Mouse (Mus musculus): ENCODE results near the gene Chkb. TPM values are rescaled to one million over a fixed set of nuclear protein-coding genes. Genes with fewer than 3 reads are reported as not detected.

Chkb gene
- 101 and 102 TPM in 2 replicates for polyA plus RNA-seq (2012; rRNA removed)

DNA sequence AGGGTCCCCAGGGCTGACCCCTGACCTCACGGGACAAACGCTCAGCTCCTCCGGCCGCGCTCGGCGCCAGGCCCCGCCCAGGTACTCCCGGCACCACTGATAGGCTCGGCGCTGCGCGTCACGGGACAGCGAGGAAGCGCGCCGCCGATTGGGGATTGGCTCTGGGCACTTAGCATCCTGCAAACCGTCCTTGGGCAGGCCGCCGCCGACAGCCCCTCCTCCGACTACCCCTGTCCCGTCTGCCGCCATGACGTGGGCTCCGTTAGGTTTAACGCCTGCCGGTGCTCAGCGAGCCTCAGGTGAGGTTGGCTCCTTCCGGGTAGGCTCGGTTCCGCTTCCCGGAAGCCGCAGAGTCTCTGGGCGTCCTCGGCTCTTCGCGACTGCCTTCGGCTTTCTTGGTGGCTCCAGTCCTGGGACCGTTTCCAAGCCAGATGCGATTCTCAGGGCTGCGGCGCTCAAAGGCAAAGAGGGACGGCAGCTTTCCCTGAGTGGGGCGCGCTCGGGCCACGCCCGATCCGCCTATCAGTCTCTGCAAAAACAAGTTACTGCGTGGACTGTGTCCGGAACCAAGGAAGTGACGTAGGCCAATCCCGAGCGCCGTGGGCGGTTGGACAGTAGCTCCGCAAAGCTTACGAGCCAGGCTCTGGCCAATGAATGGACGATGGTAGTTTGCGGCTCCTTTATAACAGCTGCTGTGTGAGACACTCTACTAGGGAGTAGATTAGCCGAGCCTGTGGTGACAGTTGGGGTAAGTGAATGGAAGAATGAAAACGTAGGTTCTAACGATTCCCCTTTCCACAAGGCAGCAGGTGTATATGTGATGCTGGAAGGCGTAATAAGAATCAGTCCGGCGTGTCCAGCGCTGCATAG lies at the start of gene Chkb, which contains the start of the genes C730034F03Rik and Gm44502:
TSS of gene Chkb (minus strand) at position 557 of the 870 bp plus-strand sequence.
TSS of gene C730034F03Rik (plus strand) at position 238 of the 870 bp plus-strand sequence.
TSS of gene Gm44502 (minus strand) at position 345 of the 870 bp plus-strand sequence.
- Histone ChIP-seq H3K27me3 (ENCODE audit: control insufficient read depth, insufficient read depth, low read length) (no peaks in the 10 kb centered on the region), H3K4me3 (replicated peaks; ENCODE audit: insufficient read depth, low read depth, low read length) (peak within 1 kb of the TSS; percentile 76), H3K27ac (ENCODE audit: insufficient read depth, low read length) (peak within 1 kb of the TSS; percentile 77), H3K4me1 (ENCODE audit: control insufficient read depth, insufficient read depth, low read length) (peaks cover 6% of the 10 kb centered on the region; the same call in 1 of the 2 replicates)
- WGBS: under 1% methylated on average over 70 of the region's 70 CpGs
- DNase-seq: peak; percentile 94 to 97
- peak; percentile 83 for TF ChIP-seq POLR2A (IDR thresholded peaks at IDR 0.05; ENCODE audit: borderline replicate concordance, insufficient read depth, low read length)
- no peak for TF ChIP-seq CTCF (IDR thresholded peaks at IDR 0.05; ENCODE audit: borderline replicate concordance, insufficient read depth, low read depth, low read length)

DNA sequence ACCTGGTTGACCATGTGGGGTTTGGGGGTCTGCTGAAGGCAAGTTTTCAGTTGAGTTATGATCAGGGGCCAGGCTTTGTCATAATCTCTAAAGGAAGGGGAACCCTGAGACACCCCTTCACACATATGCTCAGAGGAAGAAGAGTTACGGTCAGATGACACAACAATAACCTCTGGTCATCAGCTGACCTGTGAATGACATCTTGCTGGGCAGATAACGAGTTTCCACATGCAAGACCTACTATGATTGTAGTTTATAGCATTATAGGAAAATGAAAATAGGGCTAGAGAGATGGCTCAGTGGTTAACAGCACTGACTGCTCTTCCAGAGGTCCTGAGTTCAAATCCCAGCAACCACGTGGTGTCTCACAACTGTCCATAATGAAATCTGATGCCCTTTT lies 48.9 kb upstream of the Chkb start:
- Histone ChIP-seq H3K27ac (ENCODE audit: insufficient read depth, low read length) (no peak overlapping the region), H3K4me1 (ENCODE audit: control insufficient read depth, insufficient read depth, low read length) (peaks cover 22% of the 10 kb centered on the region), H3K27me3 (ENCODE audit: control insufficient read depth, insufficient read depth, low read length) (no peaks in the 10 kb centered on the region), H3K4me3 (replicated peaks; ENCODE audit: insufficient read depth, low read depth, low read length) (no peak overlapping the region)
- no peak for DNase-seq
- TF ChIP-seq CTCF (IDR thresholded peaks at IDR 0.05; ENCODE audit: borderline replicate concordance, insufficient read depth, low read depth, low read length) (no peak), POLR2A (IDR thresholded peaks at IDR 0.05; ENCODE audit: borderline replicate concordance, insufficient read depth, low read length) (no peak)
- WGBS: 91% methylated on average over 3 of the region's 3 CpGs

DNA sequence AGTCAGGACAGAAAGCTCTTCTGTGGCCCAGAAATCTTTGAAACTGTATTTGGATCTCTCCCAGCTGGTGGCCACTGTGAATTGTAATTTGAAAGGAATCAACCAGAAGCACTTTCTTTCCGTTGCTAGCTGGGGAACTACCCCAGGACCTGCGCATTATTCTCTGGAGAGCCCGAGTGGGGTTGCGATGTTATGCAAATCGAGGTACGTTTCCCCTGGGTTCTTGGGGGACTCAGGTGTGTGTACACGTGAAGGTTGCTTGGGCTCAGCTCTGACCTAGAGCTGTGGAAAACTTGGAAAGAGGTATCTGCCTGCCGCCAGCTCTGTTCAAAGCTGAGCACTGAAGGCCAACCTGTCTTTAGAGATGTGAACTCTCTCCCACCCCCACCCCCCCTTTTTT lies 48.1 kb upstream of the Chkb start:
- H3K4me3 ChIP-seq (replicated peaks; ENCODE audit: insufficient read depth, low read depth, low read length): no peak overlapping the region
- H3K4me1 ChIP-seq (ENCODE audit: control insufficient read depth, insufficient read depth, low read length): peaks cover 22% of the 10 kb centered on the region
- H3K27me3 ChIP-seq (ENCODE audit: control insufficient read depth, insufficient read depth, low read length): no peaks in the 10 kb centered on the region
- no peak overlapping the region for H3K27ac ChIP-seq (ENCODE audit: insufficient read depth, low read length)
- peak in 1 of 2 experiments; percentile 18 for DNase-seq
- TF ChIP-seq POLR2A (IDR thresholded peaks at IDR 0.05; ENCODE audit: borderline replicate concordance, insufficient read depth, low read length) (no peak), CTCF (IDR thresholded peaks at IDR 0.05; ENCODE audit: borderline replicate concordance, insufficient read depth, low read depth, low read length) (no peak)
- 68% methylated on average over 8 of the region's 8 CpGs for WGBS

DNA sequence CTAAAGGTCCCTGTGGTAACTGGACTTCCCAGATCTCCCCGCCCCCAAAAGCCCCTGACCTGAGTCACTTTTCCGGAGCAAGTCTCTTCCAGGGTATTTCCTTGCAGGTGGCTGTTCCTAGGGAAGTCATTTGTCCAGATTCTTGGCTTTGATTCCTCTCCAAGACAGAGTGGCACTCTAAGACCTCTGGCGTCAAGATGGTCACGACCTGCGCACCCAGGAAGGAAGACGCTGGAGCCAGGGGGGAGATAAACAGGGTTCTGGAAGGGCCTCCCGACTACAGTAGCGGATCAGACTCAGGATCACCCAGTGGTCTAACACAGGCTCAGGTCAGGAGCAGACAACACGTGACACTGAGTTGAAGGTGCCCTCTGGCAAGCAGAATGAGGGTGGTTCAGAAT lies 47.4 kb upstream of the Chkb start, which contains the start of gene Arsa:
TSS of gene Arsa (minus strand) at position 335 of the 401 bp plus-strand sequence.
- DNase-seq: peak in 1 of 2 experiments; percentile 32
- WGBS: 33% methylated on average over 9 of the region's 9 CpGs
- H3K4me1 ChIP-seq (ENCODE audit: control insufficient read depth, insufficient read depth, low read length): peaks cover 22% of the 10 kb centered on the region
- TF ChIP-seq CTCF (IDR thresholded peaks at IDR 0.05; ENCODE audit: borderline replicate concordance, insufficient read depth, low read depth, low read length): no peak
- peak within 1 kb of the TSS; percentile 92 for H3K4me3 ChIP-seq (replicated peaks; ENCODE audit: insufficient read depth, low read depth, low read length)
- peak within 1 kb of the TSS; percentile 62 for H3K27ac ChIP-seq (ENCODE audit: insufficient read depth, low read length)
- H3K27me3 ChIP-seq (ENCODE audit: control insufficient read depth, insufficient read depth, low read length): no peaks in the 10 kb centered on the region

DNA sequence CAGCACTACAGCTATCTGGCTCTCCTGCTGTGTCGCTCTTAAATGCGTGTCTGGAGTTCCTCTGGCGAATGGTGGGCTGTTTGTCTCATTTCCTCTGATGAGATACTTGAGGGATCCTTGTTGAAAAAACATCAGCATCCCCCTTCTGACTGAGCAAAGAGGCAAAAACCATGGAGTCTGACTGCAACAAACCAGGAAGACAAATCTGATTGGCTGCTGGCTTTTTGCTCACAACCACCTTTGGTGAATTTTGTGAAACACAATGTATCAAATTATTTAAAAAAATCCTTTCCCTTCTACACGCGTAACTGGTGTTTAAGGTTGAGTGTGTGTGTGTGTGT lies 46.7 kb upstream of the Chkb start:
- 7% methylated on average over 5 of the region's 5 CpGs for WGBS
- H3K27ac ChIP-seq (ENCODE audit: insufficient read depth, low read length): peak overlapping the region; percentile 62
- DNase-seq: no peak
- TF ChIP-seq CTCF (IDR thresholded peaks at IDR 0.05; ENCODE audit: borderline replicate concordance, insufficient read depth, low read depth, low read length) (no peak), POLR2A (IDR thresholded peaks at IDR 0.05; ENCODE audit: borderline replicate concordance, insufficient read depth, low read length) (no peak)
- no peaks in the 10 kb centered on the region for H3K27me3 ChIP-seq (ENCODE audit: control insufficient read depth, insufficient read depth, low read length)
- H3K4me3 ChIP-seq (replicated peaks; ENCODE audit: insufficient read depth, low read depth, low read length): peak overlapping the region; percentile 92
- peaks cover 22% of the 10 kb centered on the region for H3K4me1 ChIP-seq (ENCODE audit: control insufficient read depth, insufficient read depth, low read length)

DNA sequence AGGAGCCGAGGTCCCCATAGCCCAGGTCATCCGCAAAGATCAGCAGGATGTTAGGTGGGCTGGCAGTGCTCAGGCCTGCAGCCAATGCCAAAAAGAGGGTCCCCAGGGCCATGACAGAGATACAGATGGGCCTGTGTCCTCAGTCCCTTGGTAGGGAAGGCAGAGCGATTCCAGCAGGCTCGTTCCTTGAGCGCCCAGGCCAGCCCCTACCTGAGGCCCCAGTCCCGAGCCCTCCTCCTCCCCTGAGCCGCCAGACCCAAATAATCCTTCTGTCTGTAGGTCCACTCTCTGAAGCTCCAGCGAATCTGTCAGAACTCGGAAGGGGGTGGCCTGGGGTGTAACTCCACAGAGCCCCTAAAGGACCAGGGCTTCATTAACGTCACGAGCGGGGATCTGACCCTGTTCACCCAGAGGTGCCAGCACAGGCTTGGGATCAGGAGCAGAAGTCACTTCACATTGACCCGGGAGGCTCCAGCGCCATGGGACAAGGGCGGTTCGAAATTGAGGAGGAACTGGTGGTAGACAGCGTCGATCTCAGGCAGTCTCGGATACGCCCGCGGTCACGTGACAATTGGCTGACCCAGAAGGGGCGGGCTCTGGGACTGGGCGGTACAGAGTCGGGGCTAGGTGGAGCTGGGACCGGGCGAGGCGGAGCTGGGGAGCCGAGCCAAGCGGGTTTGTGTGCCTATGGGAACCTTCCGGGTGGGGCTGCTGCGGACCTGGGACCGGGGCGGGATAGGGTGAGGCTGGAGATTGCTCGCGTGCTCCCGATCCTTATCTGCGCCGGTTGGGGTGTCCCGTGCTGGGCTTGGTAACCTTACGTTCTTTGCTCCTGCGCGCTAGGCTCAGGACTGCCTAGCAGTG lies 46.1 kb upstream of the Chkb start:
- peak overlapping the region; percentile 69 for H3K27ac ChIP-seq (ENCODE audit: insufficient read depth, low read length)
- no peaks in the 10 kb centered on the region for H3K27me3 ChIP-seq (ENCODE audit: control insufficient read depth, insufficient read depth, low read length)
- no peak for TF ChIP-seq CTCF (IDR thresholded peaks at IDR 0.05; ENCODE audit: borderline replicate concordance, insufficient read depth, low read depth, low read length)
- peak; percentile 92 for TF ChIP-seq POLR2A (IDR thresholded peaks at IDR 0.05; ENCODE audit: borderline replicate concordance, insufficient read depth, low read length)
- H3K4me3 ChIP-seq (replicated peaks; ENCODE audit: insufficient read depth, low read depth, low read length): peak overlapping the region; percentile 92
- DNase-seq: peak; percentile 96 to 97
- peaks cover 20% of the 10 kb centered on the region for H3K4me1 ChIP-seq (ENCODE audit: control insufficient read depth, insufficient read depth, low read length)
- 7% methylated on average over 44 of the region's 44 CpGs for WGBS

DNA sequence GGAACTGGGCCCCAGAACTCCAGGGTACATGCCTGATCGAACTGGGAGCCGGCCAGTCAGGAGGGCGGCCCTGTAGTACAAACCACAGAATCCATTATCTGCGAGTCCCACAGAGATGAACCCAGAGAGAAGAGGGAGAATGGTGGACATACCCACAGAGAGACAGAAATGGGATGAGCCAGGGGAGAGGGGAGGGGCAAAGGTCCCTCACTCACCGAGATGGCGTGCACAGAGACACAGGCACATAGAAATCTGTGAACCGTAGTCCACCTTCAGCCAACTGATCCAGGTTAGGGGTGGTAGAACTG lies 45.5 kb upstream of the Chkb start:
- DNase-seq: no peak
- WGBS: 80% methylated on average over 7 of the region's 7 CpGs
- H3K27ac ChIP-seq (ENCODE audit: insufficient read depth, low read length): no peak overlapping the region
- peaks cover 14% of the 10 kb centered on the region for H3K4me1 ChIP-seq (ENCODE audit: control insufficient read depth, insufficient read depth, low read length)
- peak overlapping the region; percentile 92 for H3K4me3 ChIP-seq (replicated peaks; ENCODE audit: insufficient read depth, low read depth, low read length)
- no peak for TF ChIP-seq POLR2A (IDR thresholded peaks at IDR 0.05; ENCODE audit: borderline replicate concordance, insufficient read depth, low read length)
- TF ChIP-seq CTCF (IDR thresholded peaks at IDR 0.05; ENCODE audit: borderline replicate concordance, insufficient read depth, low read depth, low read length): no peak
- H3K27me3 ChIP-seq (ENCODE audit: control insufficient read depth, insufficient read depth, low read length): no peaks in the 10 kb centered on the region

Measured in cerebellum, adult 2 months (tissue).